In genomic region chr3:101712666-101713065, GRCm38 (mm10) we compare ENCODE assay signal across 12 mouse cellular contexts.
DNase-seq lines count a peak whose midpoint lies in the region; ATAC-seq and TF ChIP-seq lines count a peak whose summit lies in the region.
"Had no signal": no experiment of that assay in that cellular context is flagged by ENCODE, and none has a peak within 500 bp of the region (broad histone marks: within the 10 kb centered on the region; RNA-seq: fewer than 3 reads in every experiment).

No protein-coding gene starts in this region.

- DNase-seq in forebrain, postnatal 0 days = no peak
- DNase-seq in lung, postnatal 4 days = no peak
- DNase-seq in heart, postnatal 0 days (ENCODE audit: low spot score) = no peak
- DNase-seq in retina, postnatal 1 day = no peak
- DNase-seq in layer of hippocampus, adult 18-20 months (ENCODE audit: low spot score in 2 of 2) = no peak
- DNase-seq: adrenal gland, adult 2 months; layer of hippocampus, adult 9-11 months; spleen, adult 18-20 months had no signal

- no peaks in the 10 kb centered on the region for H3K9me3 ChIP-seq in forebrain, postnatal 0 days (ENCODE audit: low read length)
- H3K9me3 ChIP-seq in forebrain, embryonic 16.5 days (ENCODE audit: control insufficient read depth, low read length) = no peaks in the 10 kb centered on the region
- no peaks in the 10 kb centered on the region for H3K9me3 ChIP-seq in lung, embryonic 16.5 days (ENCODE audit: control insufficient read depth, low read length)
- H3K9me3 ChIP-seq in heart, postnatal 0 days (replicated peaks; ENCODE audit: control insufficient read depth, low read length) = no peaks in the 10 kb centered on the region
- H3K9me3 ChIP-seq in stomach, embryonic 14.5 days (ENCODE audit: control insufficient read depth, low read depth, low read length) = no peaks in the 10 kb centered on the region
- H3K9me3 ChIP-seq: liver, embryonic 15.5 days had no signal

- no peak overlapping the region for H3K9ac ChIP-seq in forebrain, postnatal 0 days
- no peak overlapping the region for H3K9ac ChIP-seq in forebrain, embryonic 16.5 days (replicated peaks; ENCODE audit: low read depth, low read length)
- no peak overlapping the region for H3K9ac ChIP-seq in lung, embryonic 16.5 days (ENCODE audit: low read length)
- no peak overlapping the region for H3K9ac ChIP-seq in heart, postnatal 0 days (replicated peaks; ENCODE audit: low read depth, low read length)
- H3K9ac ChIP-seq in stomach, embryonic 14.5 days (replicated peaks; ENCODE audit: low read depth, low read length) = no peak overlapping the region
- H3K9ac ChIP-seq: liver, embryonic 15.5 days had no signal

- no peak overlapping the region for H3K27ac ChIP-seq in forebrain, postnatal 0 days (ENCODE audit: low read depth, low read length)
- no peak overlapping the region for H3K27ac ChIP-seq in forebrain, embryonic 16.5 days (ENCODE audit: low read length)
- no peak overlapping the region for H3K27ac ChIP-seq in lung, embryonic 16.5 days (ENCODE audit: low read length)
- H3K27ac ChIP-seq in heart, postnatal 0 days (ENCODE audit: low read depth) = peak overlapping the region; percentile 73
- H3K27ac ChIP-seq in stomach, embryonic 14.5 days (ENCODE audit: low read length) = peak overlapping the region; percentile 60
- H3K27ac ChIP-seq: liver, embryonic 15.5 days had no signal

- H3K27me3 ChIP-seq in forebrain, postnatal 0 days (ENCODE audit: insufficient read depth, low read length) = no peaks in the 10 kb centered on the region; the same call in 1 of the 2 replicates
- no peaks in the 10 kb centered on the region for H3K27me3 ChIP-seq in forebrain, embryonic 16.5 days (replicated peaks; ENCODE audit: control insufficient read depth, insufficient read depth, low read length)
- no peaks in the 10 kb centered on the region for H3K27me3 ChIP-seq in lung, embryonic 16.5 days (ENCODE audit: control insufficient read depth, insufficient read depth, low read depth, low read length)
- no peaks in the 10 kb centered on the region for H3K27me3 ChIP-seq in heart, postnatal 0 days (ENCODE audit: control insufficient read depth, insufficient read depth, low read length)
- H3K27me3 ChIP-seq in stomach, embryonic 14.5 days (ENCODE audit: control insufficient read depth, insufficient read depth, low read length) = no peaks in the 10 kb centered on the region
- H3K27me3 ChIP-seq: liver, embryonic 15.5 days had no signal

- TF ChIP-seq CTCF in forebrain, postnatal 0 days (IDR thresholded peaks at IDR 0.05; ENCODE audit: low read depth) = no peak
- TF ChIP-seq CTCF in heart, postnatal 0 days (IDR thresholded peaks at IDR 0.05; ENCODE audit: low read depth) = no peak

- H3K4me2 ChIP-seq in forebrain, postnatal 0 days (ENCODE audit: low read depth) = no peak overlapping the region
- no peak overlapping the region for H3K4me2 ChIP-seq in forebrain, embryonic 16.5 days (ENCODE audit: low read length)
- H3K4me2 ChIP-seq in lung, embryonic 16.5 days (ENCODE audit: low read depth, low read length) = no peak overlapping the region
- peak overlapping the region; percentile 46; the same call in 1 of the 2 replicates for H3K4me2 ChIP-seq in heart, postnatal 0 days (ENCODE audit: low read depth, low read length)
- H3K4me2 ChIP-seq in stomach, embryonic 14.5 days (replicated peaks; ENCODE audit: low read depth, low read length) = no peak overlapping the region
- H3K4me2 ChIP-seq: liver, embryonic 15.5 days had no signal

- no peaks in the 10 kb centered on the region for H3K36me3 ChIP-seq in forebrain, postnatal 0 days (ENCODE audit: insufficient read depth)
- no peaks in the 10 kb centered on the region for H3K36me3 ChIP-seq in forebrain, embryonic 16.5 days (ENCODE audit: control insufficient read depth, insufficient read depth)
- H3K36me3 ChIP-seq in lung, embryonic 16.5 days (ENCODE audit: control insufficient read depth, insufficient read depth, low read length) = no peaks in the 10 kb centered on the region
- no peaks in the 10 kb centered on the region for H3K36me3 ChIP-seq in heart, postnatal 0 days (replicated peaks; ENCODE audit: control insufficient read depth, insufficient read depth, low read length)
- no peaks in the 10 kb centered on the region for H3K36me3 ChIP-seq in stomach, embryonic 14.5 days (ENCODE audit: control insufficient read depth, insufficient read depth, low read length)
- H3K36me3 ChIP-seq: liver, embryonic 15.5 days had no signal

- H3K4me3 ChIP-seq in forebrain, postnatal 0 days (ENCODE audit: low read depth, low read length) = no peak overlapping the region
- no peak overlapping the region for H3K4me3 ChIP-seq in forebrain, embryonic 16.5 days (replicated peaks; ENCODE audit: low read length)
- no peak overlapping the region for H3K4me3 ChIP-seq in lung, embryonic 16.5 days (ENCODE audit: low read length)
- H3K4me3 ChIP-seq in heart, postnatal 0 days (ENCODE audit: low read depth, low read length) = no peak overlapping the region
- H3K4me3 ChIP-seq in stomach, embryonic 14.5 days (ENCODE audit: low read depth, low read length) = no peak overlapping the region
- H3K4me3 ChIP-seq: liver, embryonic 15.5 days had no signal

- no peak for TF ChIP-seq EP300 in heart, postnatal 0 days (IDR thresholded peaks at IDR 0.05; ENCODE audit: low read depth)

- ATAC-seq in forebrain, postnatal 0 days = 0 out of 2 replicates have a peak, but pooled peaks have one; percentile 5
- no peak for ATAC-seq in forebrain, embryonic 16.5 days
- peak; percentile 9; the same call in 1 of the 2 replicates for ATAC-seq in lung, embryonic 16.5 days (ENCODE audit: low read depth)
- ATAC-seq in heart, postnatal 0 days (ENCODE audit: insufficient read depth, low read depth) = no peak
- ATAC-seq in stomach, embryonic 14.5 days (ENCODE audit: insufficient number of reproducible peaks, insufficient read depth, low FRiP score, low read depth) = no peak

- H3K4me1 ChIP-seq in forebrain, postnatal 0 days (ENCODE audit: insufficient read depth) = no peaks in the 10 kb centered on the region
- H3K4me1 ChIP-seq in forebrain, embryonic 16.5 days (replicated peaks; ENCODE audit: control insufficient read depth, insufficient read depth, low read length) = peaks cover 18% of the 10 kb centered on the region
- peaks cover 25% of the 10 kb centered on the region for H3K4me1 ChIP-seq in lung, embryonic 16.5 days (replicated peaks; ENCODE audit: control insufficient read depth, insufficient read depth, low read length)
- H3K4me1 ChIP-seq in heart, postnatal 0 days (ENCODE audit: control insufficient read depth, insufficient read depth) = peaks cover 55% of the 10 kb centered on the region
- peaks cover 28% of the 10 kb centered on the region for H3K4me1 ChIP-seq in stomach, embryonic 14.5 days (ENCODE audit: control insufficient read depth, insufficient read depth, low read length)
- H3K4me1 ChIP-seq: liver, embryonic 15.5 days had no signal

- WGBS in forebrain, postnatal 0 days = 82% methylated on average over 14 of the region's 14 CpGs
- 79% methylated on average over 14 of the region's 14 CpGs for WGBS in forebrain, embryonic 16.5 days
- WGBS in lung, embryonic 16.5 days = 81% methylated on average over 14 of the region's 14 CpGs
- 75% methylated on average over 14 of the region's 14 CpGs for WGBS in heart, postnatal 0 days
- WGBS in stomach, embryonic 14.5 days = 85% methylated on average over 14 of the region's 14 CpGs

Comparison
In these comparisons a context has a peak if more than half of its experiments do, and no peak if none do; other contexts are left out.
1. ATAC-seq: peak in forebrain, postnatal 0 days (single experiment) and lung, embryonic 16.5 days (single experiment); none in forebrain, embryonic 16.5 days (single experiment), heart, postnatal 0 days (single experiment) and stomach, embryonic 14.5 days (single experiment).
2. H3K27ac ChIP-seq: peak in heart, postnatal 0 days (single experiment) and stomach, embryonic 14.5 days (single experiment); none in forebrain, postnatal 0 days (single experiment), forebrain, embryonic 16.5 days (single experiment) and lung, embryonic 16.5 days (single experiment).